Mouse (Mus musculus) liver, embryonic 14.5 days (tissue): ENCODE data around the gene Ankrd60. TPM values are rescaled to one million over a fixed set of nuclear protein-coding genes. Genes with fewer than 3 reads are reported as not detected.

Experiments
- ATAC-seq: fragments of 200-750 bp; cut with Nextera tagmentation; 2 replicates; pipeline ENCODE4 v1.8.0; 2017; ENCODE audit warnings: moderate number of reproducible peaks, mild to moderate bottlenecking, moderate library complexity; ENCODE audit not compliant: insufficient read depth
- DNase-seq, 3 experiments: peaks; one replicate each; pipeline ENCODE4 v3.0.0-alpha.2; 2012 to 2013; ENCODE audit warnings: low read depth in 3 of 3, low spot score in 3 of 3
- H3K27ac ChIP-seq: fragments of 300-500 bp; sonication (generic); 2 replicates; pipeline ENCODE4 v1.5.1; 2014; ENCODE audit warnings: moderate library complexity, mild to moderate bottlenecking, control low read depth, inconsistent platforms
- H3K27me3 ChIP-seq: fragments of 300-500 bp; sonication (generic); 2 replicates; pipeline ENCODE4 v1.6.1; 2014; ENCODE audit warnings: mild to moderate bottlenecking, low read length, moderate library complexity; ENCODE audit not compliant: control insufficient read depth, insufficient read depth
- H3K36me3 ChIP-seq: fragments of 300-500 bp; sonication (generic); replicated peaks from 2 replicates; pipeline ENCODE4 v1.6.1; 2014; ENCODE audit warnings: low read depth; ENCODE audit not compliant: control insufficient read depth, insufficient read depth
- H3K4me1 ChIP-seq, 2 experiments: fragments of 200-500 bp in 1 of 2; fragments of 300-500 bp in 1 of 2; sonication (generic) in 1 of 2; replicated peaks; 2 replicates each; pipeline ENCODE4 v1.6.1; 2012 to 2014; ENCODE audit warnings: antibody characterized with exemption in 1 of 2, inconsistent platforms in 1 of 2, low read length in 1 of 2; ENCODE audit not compliant: control insufficient read depth in 2 of 2, insufficient read depth in 2 of 2
- H3K4me2 ChIP-seq: fragments of 300-500 bp; sonication (generic); 2 replicates; pipeline ENCODE4 v1.6.1; 2014; ENCODE audit warnings: low read depth, mild to moderate bottlenecking, control low read depth, moderate library complexity
- H3K4me3 ChIP-seq, 2 experiments: fragments of 200-500 bp in 1 of 2; fragments of 300-500 bp in 1 of 2; sonication (generic) in 1 of 2; 2 replicates each; pipeline ENCODE4 v1.5.1; 2012 to 2014; ENCODE audit warnings: low read depth in 2 of 2, low read length in 2 of 2, mild to moderate bottlenecking in 2 of 2, control low read depth in 1 of 2, inconsistent platforms in 1 of 2, moderate library complexity in 1 of 2; ENCODE audit not compliant: insufficient read depth in 1 of 2
- H3K9ac ChIP-seq: fragments of 300-500 bp; sonication (generic); replicated peaks from 2 replicates; pipeline ENCODE4 v1.6.1; 2014; ENCODE audit warnings: mild to moderate bottlenecking, control low read depth, moderate library complexity
- H3K9me3 ChIP-seq: fragments of 300-500 bp; sonication (generic); 2 replicates; pipeline ENCODE4 v1.6.1; 2016; ENCODE audit warnings: low read length, mixed read lengths; ENCODE audit not compliant: control insufficient read depth
- CTCF ChIP-seq: IDR thresholded peaks from 2 replicates; pipeline ENCODE4 v1.5.1; 2016; ENCODE audit warnings: antibody characterized with exemption, low read depth, control low read depth
- EP300 ChIP-seq: IDR thresholded peaks from 2 replicates; pipeline ENCODE4 v1.6.1; 2016; ENCODE audit warnings: antibody characterized with exemption, low read depth
- WGBS: fragments of 180-500 bp; shearing (Covaris S2); extraction: QIAGEN DNeasy Blood & Tissue Kit; methylation state at CpG from one replicate; pipeline ENCODE4 v1.1.7; 2014; ENCODE audit not compliant: insufficient replicate concordance; 5-methylcytosine and 5-hydroxymethylcytosine counted together
- polyA plus RNA-seq, 2 experiments: library from polyadenylated mRNA; depleted of rRNA in 1 of 2; stranded (reverse) in 1 of 2; unstranded in 1 of 2; fragments of >200 nt; fragmentation: Nextera tagmentation in 1 of 2; extraction: Ambion mirVana in 1 of 2; gene quantifications; 2 replicates each; pipeline versions ENCODE4 v1.2.1 to v1.2.3; 2012 to 2014

Gene Ankrd60
- polyA plus RNA-seq, 2 experiments: not detected

DNA sequence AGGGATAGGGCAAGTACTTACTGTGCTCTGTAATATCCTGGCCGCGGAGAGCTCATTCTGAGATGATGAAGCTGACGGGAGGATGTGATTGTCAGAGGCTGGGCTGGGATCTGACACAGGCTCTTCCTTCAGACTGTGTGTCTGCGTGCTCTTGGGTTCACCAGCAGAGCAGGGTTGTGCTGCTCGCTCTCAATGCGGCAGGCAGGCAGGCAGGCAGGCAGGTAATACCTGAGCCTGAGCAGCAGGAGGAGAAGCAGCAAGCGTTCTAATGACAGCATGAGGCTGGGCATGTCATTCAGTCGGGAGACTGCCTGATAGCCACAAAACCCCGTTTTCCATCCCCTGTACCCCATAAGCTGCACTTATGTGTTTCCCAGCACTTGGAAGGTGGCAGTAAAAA is 14.6 kb upstream of the Ankrd60 start:
- TF ChIP-seq CTCF (no peak), EP300 (no peak)
- Histone ChIP-seq H3K4me2 (no peak overlapping the region), H3K36me3 (no peaks in the 10 kb centered on the region), H3K27me3 (no peaks in the 10 kb centered on the region), H3K27ac (no peak overlapping the region), H3K4me1 (peaks cover 0 to 6% of the 10 kb centered on the region in 2 experiments; a peak in 1 of 4 replicates), H3K9me3 (no peaks in the 10 kb centered on the region), H3K4me3 (no peak overlapping the region), H3K9ac (no peak overlapping the region)
- DNase-seq (no peak), ATAC-seq (no peak)
- 65% methylated on average over 9 of the region's 9 CpGs for WGBS

DNA sequence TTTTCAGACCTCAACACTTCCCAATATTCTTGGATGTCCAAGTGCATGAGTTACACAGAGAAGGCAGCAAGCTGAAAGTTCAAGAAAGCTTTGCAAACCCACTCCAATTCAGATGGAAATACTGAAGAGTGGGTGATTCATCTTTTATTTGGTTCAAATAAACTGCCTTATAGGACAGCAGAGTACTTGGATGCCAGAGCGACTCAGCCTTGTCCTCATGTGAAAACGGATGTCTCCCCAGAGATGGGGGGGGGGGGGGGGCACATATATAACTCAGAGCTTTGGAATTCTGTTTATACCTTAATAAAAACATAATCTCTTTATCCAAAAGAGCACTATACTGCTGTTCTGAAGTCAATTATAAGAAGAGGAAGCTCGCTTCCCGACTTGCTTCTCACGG is 9.2 kb upstream of the Ankrd60 start:
- H3K9ac ChIP-seq: no peak overlapping the region
- TF ChIP-seq EP300 (no peak), CTCF (no peak)
- WGBS: 64% methylated on average over 5 of the region's 5 CpGs
- no peak for DNase-seq
- H3K4me1 ChIP-seq: peaks cover 7 to 24% of the 10 kb centered on the region in 2 experiments
- H3K4me3 ChIP-seq: no peak overlapping the region
- H3K27me3 ChIP-seq: peaks cover 35% of the 10 kb centered on the region
- no peaks in the 10 kb centered on the region for H3K36me3 ChIP-seq
- H3K4me2 ChIP-seq: no peak overlapping the region
- no peak for ATAC-seq
- no peaks in the 10 kb centered on the region for H3K9me3 ChIP-seq
- no peak overlapping the region for H3K27ac ChIP-seq

DNA sequence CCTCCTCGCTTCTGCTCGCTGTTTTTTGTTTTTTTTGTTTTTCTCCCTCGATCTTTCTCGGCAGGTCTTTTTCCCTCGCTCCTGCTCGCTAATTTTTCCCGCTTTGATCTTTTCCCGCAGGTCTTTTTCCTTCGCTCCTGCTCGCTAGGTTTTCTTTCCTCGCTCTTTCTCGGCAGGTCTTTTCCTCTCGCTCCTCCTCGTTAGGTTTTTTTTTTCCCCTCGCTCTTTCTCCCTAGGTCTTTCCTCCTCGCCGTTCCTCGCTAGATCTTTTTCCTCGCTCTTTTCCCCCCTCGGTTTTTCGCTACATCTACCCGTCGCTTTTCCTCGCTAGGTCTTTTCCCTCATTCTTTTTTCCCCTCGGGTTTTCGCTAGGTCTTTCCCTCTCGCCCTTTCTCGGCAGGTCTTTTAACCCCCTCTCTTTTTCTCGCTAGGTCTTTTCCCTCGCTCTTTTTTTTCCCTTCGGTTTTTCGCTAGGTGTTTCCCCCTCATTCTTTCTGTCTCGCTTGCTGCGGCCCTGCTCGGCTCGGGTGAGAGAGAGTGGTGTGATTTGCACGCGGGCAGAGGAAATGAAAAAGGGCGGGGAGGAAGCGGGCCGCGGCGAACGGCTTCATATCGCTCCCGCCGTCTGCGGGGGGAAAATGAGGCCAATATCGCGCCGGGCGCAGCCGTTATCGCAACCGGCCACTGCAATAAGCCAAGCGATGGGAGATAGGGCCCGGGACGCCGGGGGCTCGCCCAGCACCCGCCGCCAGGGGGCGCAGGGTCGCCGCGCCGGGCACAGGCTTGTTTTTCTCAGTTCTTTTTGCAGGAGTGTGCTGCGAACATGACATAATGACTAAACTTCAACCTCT is 8.2 kb upstream of the Ankrd60 start:
- under 1% methylated on average over 68 of the region's 68 CpGs for WGBS
- ATAC-seq: peak; percentile 72
- H3K27me3 ChIP-seq: peaks cover 35% of the 10 kb centered on the region
- peak overlapping the region; percentile 51 for H3K4me2 ChIP-seq
- H3K9me3 ChIP-seq: no peaks in the 10 kb centered on the region
- no peak overlapping the region for H3K27ac ChIP-seq
- peaks cover 7 to 25% of the 10 kb centered on the region in 2 experiments for H3K4me1 ChIP-seq
- peak; percentile 88 for TF ChIP-seq EP300
- TF ChIP-seq CTCF: peak; percentile 67
- H3K4me3 ChIP-seq: peak overlapping the region; percentile 18 to 43
- peak; percentile 64 to 71 (median 65) for DNase-seq
- H3K9ac ChIP-seq: no peak overlapping the region; the same call in 1 of the 2 replicates
- no peaks in the 10 kb centered on the region for H3K36me3 ChIP-seq

DNA sequence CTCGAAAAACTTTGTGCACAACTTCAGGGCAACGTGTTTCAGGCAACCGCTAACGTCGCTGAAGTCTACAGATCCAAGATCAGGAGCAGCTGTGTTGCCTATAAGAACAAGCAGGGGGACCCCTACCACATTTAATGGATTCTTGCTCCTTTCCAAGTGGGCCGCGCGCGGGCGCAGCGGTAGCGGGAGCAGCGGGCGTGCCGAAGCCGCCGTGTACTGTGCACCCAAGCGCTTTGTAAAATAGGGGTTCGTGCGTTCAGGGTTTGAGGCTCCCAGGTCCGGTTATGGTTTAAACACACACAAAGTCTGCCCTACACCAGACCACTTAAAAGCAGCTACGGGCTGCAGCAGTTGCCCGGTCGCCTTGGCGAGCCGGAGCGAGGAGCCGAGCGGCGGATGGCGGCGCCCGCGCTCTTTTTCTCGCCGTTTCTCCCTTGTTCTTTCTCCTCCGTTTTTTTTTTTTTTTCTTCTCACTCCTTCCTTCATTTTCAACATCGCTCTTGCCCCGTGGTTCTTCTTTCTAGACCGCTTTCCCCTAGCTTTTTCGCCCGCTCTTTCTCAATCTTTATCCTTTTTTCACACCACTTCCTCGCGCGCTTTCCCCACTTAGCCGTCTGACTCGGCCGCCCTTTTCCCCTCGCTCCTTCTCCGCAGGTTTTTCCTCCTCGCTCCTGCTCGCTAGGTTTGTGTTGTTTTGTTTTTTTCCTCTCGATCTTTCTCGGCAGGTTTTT is 7.4 kb upstream of the Ankrd60 start:
- WGBS: under 1% methylated on average over 54 of the region's 54 CpGs
- ATAC-seq: no peak
- Histone ChIP-seq H3K4me3 (peak overlapping the region; percentile 18 to 43; a peak in 3 of 4 replicates), H3K4me1 (peaks cover 7 to 25% of the 10 kb centered on the region in 2 experiments), H3K9ac (no peak overlapping the region), H3K27me3 (peaks cover 37% of the 10 kb centered on the region), H3K9me3 (no peaks in the 10 kb centered on the region), H3K27ac (no peak overlapping the region), H3K4me2 (peak overlapping the region; percentile 51), H3K36me3 (no peaks in the 10 kb centered on the region)
- no peak for DNase-seq
- TF ChIP-seq EP300: no peak
- TF ChIP-seq CTCF: no peak

DNA sequence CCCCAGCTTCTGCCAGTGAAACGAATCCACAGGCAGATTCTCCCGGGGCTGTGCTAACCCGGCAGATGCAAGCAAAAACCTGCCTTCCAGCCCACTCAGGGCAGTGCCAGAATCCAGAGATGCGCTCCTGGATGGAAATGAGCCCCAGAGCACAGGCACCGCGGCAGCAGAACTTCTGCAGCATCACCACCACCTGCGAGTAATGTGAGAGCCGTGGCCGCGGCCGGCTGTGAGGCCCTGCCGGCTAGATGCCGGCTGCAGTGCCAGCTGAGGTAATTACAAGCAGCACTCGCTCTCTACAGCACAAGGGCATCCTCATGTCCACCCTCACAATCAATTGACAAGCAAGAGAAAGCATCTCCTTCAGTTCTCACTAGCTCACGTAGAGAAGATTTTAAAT is 6.2 kb upstream of the Ankrd60 start:
- Histone ChIP-seq H3K4me3 (no peak overlapping the region), H3K36me3 (no peaks in the 10 kb centered on the region), H3K4me1 (peaks cover 7 to 22% of the 10 kb centered on the region in 2 experiments), H3K9me3 (no peaks in the 10 kb centered on the region), H3K27me3 (peaks cover 42% of the 10 kb centered on the region), H3K4me2 (no peak overlapping the region), H3K27ac (no peak overlapping the region), H3K9ac (no peak overlapping the region)
- ATAC-seq (no peak), DNase-seq (no peak)
- whole genome bisulfite sequencing: 37% methylated on average over 15 of the region's 15 CpGs
- no peak for TF ChIP-seq CTCF
- no peak for TF ChIP-seq EP300
